Mouse (Mus musculus) embryonic fibroblast, embryonic 13.5 days (primary cell): ENCODE data around the gene Rufy1.

Source experiments
- CTCF ChIP-seq: IDR thresholded peaks from 2 replicates; pipeline ENCODE4 v1.5.1; 2011; ENCODE audit warnings: mild to moderate bottlenecking, control low read depth, low read length, moderate library complexity, borderline replicate concordance; ENCODE audit not compliant: insufficient read depth
- POLR2A ChIP-seq: IDR thresholded peaks from 2 replicates; pipeline ENCODE4 v1.6.1; 2011; ENCODE audit warnings: low read depth, mild to moderate bottlenecking, control low read depth, low read length, moderate library complexity

DNA sequence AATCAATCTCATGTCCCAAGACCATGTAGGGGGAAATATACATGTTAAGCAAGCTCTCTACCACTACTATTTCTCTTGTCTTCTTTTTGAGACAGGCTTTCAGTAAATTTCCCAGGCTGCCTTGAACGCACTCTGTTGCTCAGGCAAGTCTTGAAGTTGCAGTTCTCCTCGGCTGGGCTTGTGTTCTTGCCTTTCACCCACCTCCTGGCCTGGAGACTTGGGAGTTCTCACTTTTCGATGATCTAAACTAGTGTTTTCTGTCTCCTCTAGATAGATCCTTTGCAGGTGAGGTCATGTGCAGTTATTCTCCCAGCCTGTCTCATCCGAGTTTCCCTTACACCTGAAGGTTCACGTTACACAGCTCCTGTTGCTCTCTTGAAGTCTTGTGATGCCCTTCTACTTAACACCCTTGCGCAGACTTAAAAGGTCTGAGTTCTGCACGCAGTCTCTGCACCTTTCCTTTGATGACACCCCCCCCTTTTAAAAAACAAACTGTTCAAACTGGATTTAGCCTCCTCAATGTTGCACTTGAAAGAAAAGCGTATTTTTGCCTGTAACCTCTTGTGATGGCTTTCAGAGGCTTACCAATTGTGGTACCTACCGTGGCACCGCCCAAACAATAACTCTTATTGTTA, 54.7 kb downstream of the Rufy1 start:
- no peak for TF ChIP-seq CTCF
- no peak for TF ChIP-seq POLR2A
